Mouse (Mus musculus) thymus, adult 2 months (tissue): Measurements from ENCODE around the gene Lat.

Experiments
- CTCF ChIP-seq: fragments of 200-500 bp; IDR thresholded peaks from 2 replicates; pipeline ENCODE4 v1.5.1; 2012; ENCODE audit warnings: mild to moderate bottlenecking, control low read depth, low read length, moderate library complexity, borderline replicate concordance; ENCODE audit not compliant: control insufficient read depth, poor library complexity, insufficient read depth; ENCODE audit errors: extremely low read depth
- POLR2A ChIP-seq: fragments of 200-500 bp; IDR thresholded peaks from 2 replicates; pipeline ENCODE4 v1.6.1; 2012; ENCODE audit warnings: mild to moderate bottlenecking, low read length, control low read depth, moderate library complexity; ENCODE audit not compliant: control insufficient read depth, poor library complexity, insufficient read depth; ENCODE audit errors: extremely low read depth

DNA sequence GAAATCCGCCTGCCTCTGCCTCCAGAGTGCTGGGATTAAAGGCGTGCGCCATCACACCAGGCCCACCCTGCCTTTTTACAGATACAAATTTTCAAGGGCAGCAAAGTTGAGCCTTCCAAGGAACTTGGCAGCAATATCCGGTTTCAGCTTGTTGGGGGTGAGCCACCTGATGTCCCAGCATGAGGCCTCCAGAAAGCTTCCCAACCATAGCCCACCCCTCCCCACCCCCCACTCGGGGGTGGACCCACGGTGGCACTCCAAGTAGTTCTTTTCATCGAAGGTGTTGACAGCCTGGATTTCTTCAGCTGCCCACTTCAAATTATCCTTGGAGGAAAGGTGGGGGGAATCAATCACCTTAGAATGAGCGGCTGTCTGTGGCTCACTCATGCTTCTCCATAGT is 30.5 kb downstream of the Lat start:
- TF ChIP-seq CTCF = no peak
- TF ChIP-seq POLR2A = no peak
